Mouse (Mus musculus): ENCODE data around the gene Glul.

- TF ChIP-seq CTCF (IDR thresholded peaks at IDR 0.05; ENCODE audit: control insufficient read depth, insufficient read depth, insufficient read length) (no peak), USF1 (IDR thresholded peaks at IDR 0.05; ENCODE audit: low read depth) (no peak)
Measured at GRCm38 (mm10) chr1:153899731-153900380, at the start of gene Glul, which contains the start of gene Teddm2.

All from C2C12 (cell line).